Mouse (Mus musculus): ENCODE results near the gene Gys1. TPM values are rescaled to one million over a fixed set of nuclear protein-coding genes. Genes with fewer than 3 reads are reported as not detected.

The Gys1 gene
- polyA plus RNA-seq, 1 experiment = 24.4 TPM

- Histone ChIP-seq H3K27ac (ENCODE audit: insufficient read depth, low read length) (no peak overlapping the region), H3K4me3 (ENCODE audit: low read depth, low read length) (no peak overlapping the region), H3K27me3 (ENCODE audit: control insufficient read depth, insufficient read depth, low read length, poor library complexity, severe bottlenecking) (no peaks in the 10 kb centered on the region), H3K9ac (ENCODE audit: low read depth, poor library complexity, severe bottlenecking) (no peak overlapping the region), H3K36me3 (ENCODE audit: control insufficient read depth, insufficient read depth, low read length, poor library complexity, severe bottlenecking) (no peaks in the 10 kb centered on the region), H3K9me3 (replicated peaks; ENCODE audit: control insufficient read depth, insufficient read depth, low read length, poor library complexity, severe bottlenecking) (no peaks in the 10 kb centered on the region), H3K4me1 (ENCODE audit: control insufficient read depth, insufficient read depth, low read length) (no peaks in the 10 kb centered on the region)
- TF ChIP-seq POLR2A (IDR thresholded peaks at IDR 0.05; ENCODE audit: insufficient read depth, low read length) (no peak), CTCF (IDR thresholded peaks at IDR 0.05; ENCODE audit: low read depth, low read length) (no peak), EP300 (IDR thresholded peaks at IDR 0.05; ENCODE audit: insufficient read depth, low read depth, low read length) (no peak)
Measured at GRCm38 (mm10) chr7:45486158-45486557, 51.5 kb downstream of the Gys1 start.

DNA sequence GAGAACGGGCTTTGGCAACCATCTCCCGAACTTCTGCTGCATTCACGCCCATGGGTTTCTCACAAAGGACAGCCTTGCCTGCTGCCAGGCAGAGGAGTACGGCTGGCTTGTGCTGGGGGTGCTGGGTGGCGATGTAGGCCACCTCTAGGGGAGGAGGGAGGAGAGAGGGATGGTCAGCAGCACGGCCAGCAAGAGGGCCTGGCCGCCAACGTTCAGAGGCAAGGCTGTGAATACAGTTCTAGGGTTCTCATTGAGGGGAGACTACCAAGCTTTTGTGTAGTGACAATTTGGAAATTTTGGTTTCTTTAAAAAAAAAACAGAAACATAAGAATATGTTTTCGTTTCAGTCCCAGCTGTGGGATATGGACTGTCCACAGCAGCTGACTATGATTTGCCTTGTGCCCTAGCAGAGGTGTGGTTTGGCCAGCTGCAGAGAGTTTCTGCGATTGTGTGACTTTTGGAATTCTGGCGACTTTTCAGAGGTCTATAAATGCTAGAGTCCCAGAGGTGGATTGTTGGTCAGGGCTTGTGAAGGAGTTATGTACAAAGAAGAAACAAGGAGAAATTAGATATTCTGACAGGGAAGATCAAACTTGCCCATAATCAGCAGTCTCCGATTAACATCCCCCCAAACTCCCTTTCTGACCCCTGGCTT lies 52.2 kb downstream of the Gys1 start, which contains the start of gene Gm45808:
Gene Gm45808 (minus strand): TSS at position 51 of the 655 bp plus-strand sequence.
- Histone ChIP-seq H3K9me3 (replicated peaks; ENCODE audit: control insufficient read depth, insufficient read depth, low read length, poor library complexity, severe bottlenecking) (no peaks in the 10 kb centered on the region), H3K9ac (ENCODE audit: low read depth, poor library complexity, severe bottlenecking) (peak within 1 kb of the TSS; percentile 87), H3K36me3 (ENCODE audit: control insufficient read depth, insufficient read depth, low read length, poor library complexity, severe bottlenecking) (no peaks in the 10 kb centered on the region), H3K27ac (ENCODE audit: insufficient read depth, low read length) (no peak within 1 kb of the TSS), H3K4me3 (ENCODE audit: low read depth, low read length) (no peak within 1 kb of the TSS), H3K4me1 (ENCODE audit: control insufficient read depth, insufficient read depth, low read length) (no peaks in the 10 kb centered on the region), H3K27me3 (ENCODE audit: control insufficient read depth, insufficient read depth, low read length, poor library complexity, severe bottlenecking) (no peaks in the 10 kb centered on the region)
- TF ChIP-seq POLR2A (IDR thresholded peaks at IDR 0.05; ENCODE audit: insufficient read depth, low read length) (no peak), EP300 (IDR thresholded peaks at IDR 0.05; ENCODE audit: insufficient read depth, low read depth, low read length) (no peak), CTCF (IDR thresholded peaks at IDR 0.05; ENCODE audit: low read depth, low read length) (no peak)

DNA sequence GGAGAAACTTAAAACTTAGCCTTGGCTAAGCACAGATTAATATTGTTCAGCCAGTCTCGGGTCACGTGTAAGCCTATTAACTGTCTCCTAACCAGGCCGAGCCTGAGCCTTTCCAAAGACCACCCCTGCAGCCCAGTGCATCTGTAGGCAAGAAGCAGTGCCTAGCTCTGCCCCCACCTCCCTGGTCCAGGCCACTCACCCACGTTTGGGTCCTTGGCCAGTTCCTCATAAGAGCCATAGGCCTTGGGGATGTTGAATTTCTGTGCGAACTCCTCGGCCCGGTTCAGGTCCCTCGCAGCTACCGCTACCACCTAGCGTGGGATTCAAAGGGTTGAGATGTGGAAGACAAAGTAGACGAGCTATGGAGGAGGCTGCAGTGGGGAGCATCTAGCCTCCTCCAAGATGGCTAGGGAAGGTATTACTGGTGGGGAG lies 53.2 kb downstream of the Gys1 start:
- H3K9ac ChIP-seq (ENCODE audit: low read depth, poor library complexity, severe bottlenecking) = peak overlapping the region; percentile 87
- H3K4me1 ChIP-seq (ENCODE audit: control insufficient read depth, insufficient read depth, low read length) = peaks cover 5% of the 10 kb centered on the region
- TF ChIP-seq POLR2A (IDR thresholded peaks at IDR 0.05; ENCODE audit: insufficient read depth, low read length) (no peak), EP300 (IDR thresholded peaks at IDR 0.05; ENCODE audit: insufficient read depth, low read depth, low read length) (no peak), CTCF (IDR thresholded peaks at IDR 0.05; ENCODE audit: low read depth, low read length) (no peak)
- H3K27ac ChIP-seq (ENCODE audit: insufficient read depth, low read length) = no peak overlapping the region
- H3K36me3 ChIP-seq (ENCODE audit: control insufficient read depth, insufficient read depth, low read length, poor library complexity, severe bottlenecking) = no peaks in the 10 kb centered on the region
- peak overlapping the region; percentile 98 for H3K4me3 ChIP-seq (ENCODE audit: low read depth, low read length)
- H3K9me3 ChIP-seq (replicated peaks; ENCODE audit: control insufficient read depth, insufficient read depth, low read length, poor library complexity, severe bottlenecking) = no peaks in the 10 kb centered on the region
- no peaks in the 10 kb centered on the region for H3K27me3 ChIP-seq (ENCODE audit: control insufficient read depth, insufficient read depth, low read length, poor library complexity, severe bottlenecking)

DNA sequence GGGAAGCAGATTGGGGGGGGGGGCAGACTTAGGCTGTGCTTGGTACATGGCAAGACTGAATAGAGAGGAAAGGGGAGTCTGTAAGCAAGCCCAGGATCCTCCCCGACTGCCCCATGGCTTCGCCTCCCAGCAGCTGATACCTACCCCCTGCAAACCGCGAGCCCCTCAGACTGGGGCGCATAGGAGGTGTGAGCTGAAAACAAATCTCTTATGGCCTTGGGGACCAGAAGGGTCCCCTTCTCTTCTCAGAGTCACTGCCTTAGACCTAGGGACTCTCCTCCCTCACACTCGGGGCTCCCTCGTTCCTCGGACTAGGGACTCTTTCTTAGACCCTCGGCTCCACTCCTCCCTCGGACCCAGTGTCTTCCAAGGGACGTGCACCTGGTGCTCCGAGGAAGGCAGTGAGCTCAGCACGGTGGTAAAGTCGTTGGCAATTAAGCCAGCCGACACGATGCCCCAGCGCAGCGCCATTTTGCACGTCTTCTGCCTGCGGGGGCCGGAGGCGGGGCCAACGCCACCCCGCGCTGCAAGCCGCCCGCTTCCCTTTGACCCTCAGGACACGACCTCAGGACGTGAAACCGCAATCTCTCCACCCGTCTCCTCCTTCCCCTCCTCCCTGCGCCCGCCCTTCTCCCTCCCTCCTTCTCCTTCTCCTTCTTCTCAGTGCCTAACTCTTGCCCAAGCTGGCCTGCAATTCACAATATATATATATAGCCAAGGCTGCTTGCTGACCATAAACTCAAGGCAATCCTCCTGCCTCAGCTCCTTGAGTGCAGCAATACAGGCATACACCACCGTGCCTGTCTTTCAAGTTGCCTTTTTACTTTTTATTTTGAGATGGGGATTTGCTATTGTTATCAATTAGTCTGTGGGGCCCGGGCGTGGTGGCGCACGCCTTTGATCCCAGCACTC lies 53.9 kb downstream of the Gys1 start, which contains the start of gene Dhdh:
Gene Dhdh (minus strand): TSS at position 513 of the 912 bp plus-strand sequence.
- TF ChIP-seq CTCF (IDR thresholded peaks at IDR 0.05; ENCODE audit: low read depth, low read length) (no peak), POLR2A (IDR thresholded peaks at IDR 0.05; ENCODE audit: insufficient read depth, low read length) (peak; percentile 76), EP300 (IDR thresholded peaks at IDR 0.05; ENCODE audit: insufficient read depth, low read depth, low read length) (peak; percentile 52; the same call in 1 of the 2 replicates)
- Histone ChIP-seq H3K9ac (ENCODE audit: low read depth, poor library complexity, severe bottlenecking) (peak within 1 kb of the TSS; percentile 87), H3K36me3 (ENCODE audit: control insufficient read depth, insufficient read depth, low read length, poor library complexity, severe bottlenecking) (no peaks in the 10 kb centered on the region), H3K4me3 (ENCODE audit: low read depth, low read length) (peak within 1 kb of the TSS; percentile 98), H3K27ac (ENCODE audit: insufficient read depth, low read length) (no peak within 1 kb of the TSS; the same call in 1 of the 2 replicates), H3K27me3 (ENCODE audit: control insufficient read depth, insufficient read depth, low read length, poor library complexity, severe bottlenecking) (no peaks in the 10 kb centered on the region), H3K4me1 (ENCODE audit: control insufficient read depth, insufficient read depth, low read length) (peaks cover 5% of the 10 kb centered on the region), H3K9me3 (replicated peaks; ENCODE audit: control insufficient read depth, insufficient read depth, low read length, poor library complexity, severe bottlenecking) (no peaks in the 10 kb centered on the region)

DNA sequence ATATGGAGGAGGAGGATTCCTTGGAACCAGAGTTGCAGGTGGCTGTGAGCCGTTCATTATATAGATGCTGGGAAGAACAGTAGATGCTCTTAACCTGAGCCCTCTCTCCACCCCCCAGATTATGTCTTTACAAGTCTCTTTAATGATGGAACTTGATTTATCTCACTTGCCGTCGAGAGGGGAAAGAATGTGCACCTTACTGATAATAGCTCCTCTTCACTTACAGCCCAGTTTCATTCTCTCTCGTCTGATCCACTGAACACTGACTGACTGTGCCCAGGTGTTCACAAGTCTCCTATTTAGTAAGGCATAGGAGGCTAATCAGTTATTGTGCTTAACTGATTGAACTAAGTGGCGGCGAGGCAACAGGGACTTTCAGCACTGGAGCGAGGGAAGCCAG lies 54.9 kb downstream of the Gys1 start:
- peaks cover 5% of the 10 kb centered on the region for H3K4me1 ChIP-seq (ENCODE audit: control insufficient read depth, insufficient read depth, low read length)
- TF ChIP-seq POLR2A (IDR thresholded peaks at IDR 0.05; ENCODE audit: insufficient read depth, low read length) = no peak
- TF ChIP-seq EP300 (IDR thresholded peaks at IDR 0.05; ENCODE audit: insufficient read depth, low read depth, low read length) = no peak
- no peak for TF ChIP-seq CTCF (IDR thresholded peaks at IDR 0.05; ENCODE audit: low read depth, low read length)
- no peaks in the 10 kb centered on the region for H3K27me3 ChIP-seq (ENCODE audit: control insufficient read depth, insufficient read depth, low read length, poor library complexity, severe bottlenecking)
- no peaks in the 10 kb centered on the region for H3K36me3 ChIP-seq (ENCODE audit: control insufficient read depth, insufficient read depth, low read length, poor library complexity, severe bottlenecking)
- no peak overlapping the region for H3K4me3 ChIP-seq (ENCODE audit: low read depth, low read length)
- no peak overlapping the region for H3K9ac ChIP-seq (ENCODE audit: low read depth, poor library complexity, severe bottlenecking)
- H3K9me3 ChIP-seq (replicated peaks; ENCODE audit: control insufficient read depth, insufficient read depth, low read length, poor library complexity, severe bottlenecking) = no peaks in the 10 kb centered on the region
- no peak overlapping the region for H3K27ac ChIP-seq (ENCODE audit: insufficient read depth, low read length)
